Mouse (Mus musculus): ENCODE measurements around the gene Cfd. TPM values are rescaled to one million over a fixed set of nuclear protein-coding genes. Genes with fewer than 3 reads are reported as not detected.

Gene Cfd
- polyA plus RNA-seq, 1 experiment from 2014 or later: not detected

DNA sequence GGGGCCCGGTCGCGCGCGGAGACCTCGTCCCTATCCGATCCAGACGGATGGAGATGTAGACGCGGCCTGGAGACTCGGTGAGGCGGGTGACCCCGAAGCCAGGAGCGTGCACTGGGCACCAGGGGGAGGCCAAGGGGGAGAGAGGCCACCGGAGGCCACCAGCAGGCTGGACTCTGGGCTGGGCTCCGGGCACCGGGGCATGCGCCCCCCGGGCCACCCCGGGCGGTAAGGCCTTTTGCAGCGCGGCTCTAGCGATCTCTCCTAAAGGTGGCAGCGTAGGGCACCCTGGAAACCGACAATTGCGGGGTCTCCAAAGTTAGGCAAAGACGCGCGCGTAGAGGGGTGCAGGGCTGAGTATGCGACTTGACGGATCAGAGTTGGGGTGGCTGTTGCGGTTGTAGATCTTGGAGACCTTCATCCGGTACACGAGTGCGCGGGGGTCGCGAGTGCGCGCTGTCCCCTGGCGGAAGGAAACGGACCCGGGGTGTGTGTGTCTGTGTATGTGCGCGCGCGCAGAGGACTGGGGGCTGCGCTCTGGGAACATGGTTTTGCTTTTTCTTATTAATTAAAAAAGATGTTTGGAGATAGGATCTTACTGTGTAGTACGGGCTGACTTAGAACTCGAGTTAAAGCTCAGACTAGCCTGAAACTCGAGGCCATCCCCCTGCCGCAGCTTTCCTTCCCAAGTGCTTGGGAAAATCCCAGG, 36.8 kb downstream of the Cfd start:
- no peaks in the 10 kb centered on the region for H3K9me3 ChIP-seq (ENCODE audit: control insufficient read depth, low read length)
- ATAC-seq (ENCODE audit: low FRiP score) (peak; percentile 49), DNase-seq (ENCODE audit: low spot score, missing footprints) (peak; percentile 98)
- H3K4me3 ChIP-seq (ENCODE audit: low read depth, low read length): peak overlapping the region; percentile 89
- no peaks in the 10 kb centered on the region for H3K36me3 ChIP-seq (ENCODE audit: control insufficient read depth, insufficient read depth, low read length)
- peaks cover 11% of the 10 kb centered on the region for H3K27me3 ChIP-seq (ENCODE audit: control insufficient read depth, insufficient read depth, low read length)
- H3K27ac ChIP-seq (ENCODE audit: low read depth, low read length): peak overlapping the region; percentile 27
- peak overlapping the region; percentile 86 for H3K4me2 ChIP-seq
- H3K4me1 ChIP-seq (ENCODE audit: control insufficient read depth, insufficient read depth, low read length): peaks cover 22% of the 10 kb centered on the region
- WGBS: 0% methylated on average over 54 of the region's 54 CpGs
- peak overlapping the region; percentile 82 for H3K9ac ChIP-seq (ENCODE audit: low read length)

DNA sequence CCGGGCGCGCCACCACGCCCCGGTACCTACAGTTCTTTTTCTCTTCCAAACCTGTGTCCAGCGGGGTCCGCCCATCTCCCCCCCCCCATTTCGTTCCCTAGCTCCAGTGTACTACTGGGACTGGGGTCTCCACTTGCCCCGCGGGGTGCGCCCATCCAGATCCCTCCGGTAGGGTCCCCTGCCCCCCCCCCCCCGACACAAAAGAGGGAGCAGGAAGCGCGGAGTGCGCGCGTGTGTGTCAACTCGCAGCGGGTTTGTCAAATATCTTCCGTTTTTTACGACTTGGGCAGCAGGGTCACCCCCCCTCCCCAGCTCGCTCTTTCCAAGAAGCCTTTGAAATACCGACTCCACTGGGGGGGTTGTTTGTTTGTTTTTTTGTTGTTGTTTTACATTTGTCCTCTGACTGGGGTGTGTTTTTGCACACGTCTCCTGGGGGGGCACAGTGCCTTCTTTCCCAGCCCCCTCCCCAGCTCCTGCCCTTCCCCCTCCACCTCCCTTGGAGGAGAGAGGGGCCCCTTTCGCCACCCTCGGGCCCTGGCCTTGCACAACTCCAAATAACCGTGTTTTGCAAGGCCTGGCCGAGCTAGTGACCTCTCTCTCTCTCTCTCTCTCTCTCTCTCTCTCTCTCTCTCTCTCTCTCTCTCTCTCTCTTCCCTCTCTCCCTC, 37.5 kb downstream of the Cfd start:
- DNase-seq (ENCODE audit: low spot score, missing footprints): no peak
- Histone ChIP-seq H3K4me1 (ENCODE audit: control insufficient read depth, insufficient read depth, low read length) (peaks cover 28% of the 10 kb centered on the region), H3K36me3 (ENCODE audit: control insufficient read depth, insufficient read depth, low read length) (no peaks in the 10 kb centered on the region), H3K4me2 (peak overlapping the region; percentile 86), H3K9me3 (ENCODE audit: control insufficient read depth, low read length) (no peaks in the 10 kb centered on the region), H3K27ac (ENCODE audit: low read depth, low read length) (peak overlapping the region; percentile 27), H3K27me3 (ENCODE audit: control insufficient read depth, insufficient read depth, low read length) (peaks cover 5% of the 10 kb centered on the region), H3K4me3 (ENCODE audit: low read depth, low read length) (peak overlapping the region; percentile 89), H3K9ac (ENCODE audit: low read length) (peak overlapping the region; percentile 82)
- under 1% methylated on average over 28 of the region's 29 CpGs for WGBS
- 0 out of 2 replicates have a peak, but pooled peaks have one; percentile 12 for ATAC-seq (ENCODE audit: low FRiP score)

GRCm38 (mm10) chr10:79928907-79929701, 38.5 kb downstream of the Cfd start:
- 31% methylated on average over 9 of the region's 9 CpGs for WGBS
- H3K4me3 ChIP-seq (ENCODE audit: low read depth, low read length): peak overlapping the region; percentile 89
- peak overlapping the region; percentile 55 for H3K9ac ChIP-seq (ENCODE audit: low read length)
- peak overlapping the region; percentile 86 for H3K4me2 ChIP-seq
- ATAC-seq (ENCODE audit: low FRiP score) (no peak), DNase-seq (ENCODE audit: low spot score, missing footprints) (no peak)
- H3K27me3 ChIP-seq (ENCODE audit: control insufficient read depth, insufficient read depth, low read length): peaks cover 4% of the 10 kb centered on the region
- no peaks in the 10 kb centered on the region for H3K9me3 ChIP-seq (ENCODE audit: control insufficient read depth, low read length)
- H3K27ac ChIP-seq (ENCODE audit: low read depth, low read length): peak overlapping the region; percentile 36
- no peaks in the 10 kb centered on the region for H3K36me3 ChIP-seq (ENCODE audit: control insufficient read depth, insufficient read depth, low read length)
- peaks cover 36% of the 10 kb centered on the region for H3K4me1 ChIP-seq (ENCODE audit: control insufficient read depth, insufficient read depth, low read length)

DNA sequence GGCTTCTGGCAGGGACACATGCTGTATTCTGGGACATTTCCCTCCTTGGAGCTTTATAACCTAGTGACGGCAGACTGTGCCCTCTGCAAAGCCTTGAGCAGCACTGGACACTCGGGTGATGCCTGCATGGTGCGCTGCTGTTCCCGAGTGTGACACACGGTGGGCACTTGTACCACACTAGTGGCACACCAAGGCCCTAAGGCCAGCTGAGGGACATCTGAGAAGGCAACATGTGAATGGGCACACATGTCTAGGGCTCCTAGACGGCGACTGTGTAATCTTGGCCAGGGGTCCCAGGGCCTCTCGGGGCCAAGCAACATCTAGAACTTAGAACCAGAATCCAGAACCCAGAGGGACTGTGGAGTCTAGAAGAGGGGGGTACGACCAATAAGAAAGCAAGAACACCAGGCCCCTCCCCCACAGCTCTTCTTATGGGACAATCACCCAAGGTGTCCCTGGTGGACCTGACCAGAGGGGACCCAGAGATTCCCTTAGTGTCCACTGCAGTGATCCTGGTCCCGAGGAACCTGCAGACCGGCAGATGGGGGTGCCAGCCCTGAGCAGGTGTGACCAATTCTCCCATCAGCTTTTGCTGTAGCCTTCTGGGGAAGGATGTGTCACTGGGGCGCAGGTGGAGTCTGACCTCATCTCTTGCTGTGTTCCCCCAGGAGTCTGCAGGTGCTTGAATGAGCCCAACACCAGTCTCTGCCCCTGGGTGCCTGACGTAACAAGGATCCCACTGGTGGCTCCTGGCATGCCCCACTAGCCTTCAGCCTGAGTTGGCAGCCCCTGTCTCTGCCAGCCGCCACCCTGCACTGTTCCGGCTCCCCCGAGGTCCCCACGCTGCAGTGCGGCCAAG, 39.5 kb downstream of the Cfd start:
- DNase-seq (ENCODE audit: low spot score, missing footprints) (no peak), ATAC-seq (ENCODE audit: low FRiP score) (no peak)
- Histone ChIP-seq H3K4me1 (ENCODE audit: control insufficient read depth, insufficient read depth, low read length) (peaks cover 40% of the 10 kb centered on the region), H3K4me3 (ENCODE audit: low read depth, low read length) (no peak overlapping the region), H3K27me3 (ENCODE audit: control insufficient read depth, insufficient read depth, low read length) (peaks cover 4% of the 10 kb centered on the region), H3K4me2 (no peak overlapping the region), H3K27ac (ENCODE audit: low read depth, low read length) (no peak overlapping the region), H3K9ac (ENCODE audit: low read length) (no peak overlapping the region), H3K9me3 (ENCODE audit: control insufficient read depth, low read length) (no peaks in the 10 kb centered on the region), H3K36me3 (ENCODE audit: control insufficient read depth, insufficient read depth, low read length) (no peaks in the 10 kb centered on the region)
- 87% methylated on average over 18 of the region's 18 CpGs for WGBS

DNA sequence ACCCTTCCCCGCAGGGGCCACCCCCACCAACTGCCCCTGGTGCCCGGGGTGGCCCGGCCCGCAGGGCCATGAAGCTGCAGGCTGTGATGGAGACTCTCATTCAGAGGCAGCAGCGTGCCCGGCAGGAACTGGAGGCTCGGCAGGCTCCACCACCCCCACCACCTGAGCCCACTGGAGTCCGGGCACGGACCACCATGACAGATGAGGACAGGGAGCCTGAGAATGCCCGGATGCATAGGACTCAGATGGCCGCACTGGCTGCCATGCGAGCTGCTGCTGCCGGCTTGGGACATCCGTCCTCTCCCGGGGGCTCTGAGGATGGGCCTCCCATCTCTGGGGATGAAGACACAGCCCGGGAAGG, 40.2 kb downstream of the Cfd start:
- H3K9me3 ChIP-seq (ENCODE audit: control insufficient read depth, low read length): no peaks in the 10 kb centered on the region
- H3K27me3 ChIP-seq (ENCODE audit: control insufficient read depth, insufficient read depth, low read length): peaks cover 4% of the 10 kb centered on the region
- 91% methylated on average over 16 of the region's 16 CpGs for WGBS
- no peak overlapping the region for H3K4me3 ChIP-seq (ENCODE audit: low read depth, low read length)
- DNase-seq (ENCODE audit: low spot score, missing footprints) (no peak), ATAC-seq (ENCODE audit: low FRiP score) (no peak)
- peaks cover 40% of the 10 kb centered on the region for H3K4me1 ChIP-seq (ENCODE audit: control insufficient read depth, insufficient read depth, low read length)
- no peaks in the 10 kb centered on the region for H3K36me3 ChIP-seq (ENCODE audit: control insufficient read depth, insufficient read depth, low read length)
- no peak overlapping the region for H3K4me2 ChIP-seq
- H3K27ac ChIP-seq (ENCODE audit: low read depth, low read length): no peak overlapping the region
- H3K9ac ChIP-seq (ENCODE audit: low read length): no peak overlapping the region

- WGBS: 88% methylated on average over 9 of the region's 9 CpGs
- Histone ChIP-seq H3K27ac (ENCODE audit: low read depth, low read length) (no peak overlapping the region), H3K9me3 (ENCODE audit: control insufficient read depth, low read length) (no peaks in the 10 kb centered on the region), H3K9ac (ENCODE audit: low read length) (no peak overlapping the region), H3K36me3 (ENCODE audit: control insufficient read depth, insufficient read depth, low read length) (no peaks in the 10 kb centered on the region), H3K4me3 (ENCODE audit: low read depth, low read length) (no peak overlapping the region), H3K4me2 (no peak overlapping the region), H3K27me3 (ENCODE audit: control insufficient read depth, insufficient read depth, low read length) (no peaks in the 10 kb centered on the region; the same call in 1 of the 2 replicates), H3K4me1 (ENCODE audit: control insufficient read depth, insufficient read depth, low read length) (peaks cover 34% of the 10 kb centered on the region)
- ATAC-seq (ENCODE audit: low FRiP score) (no peak), DNase-seq (ENCODE audit: low spot score, missing footprints) (no peak)
Measured at GRCm38 (mm10) chr10:79931797-79932196, 41.1 kb downstream of the Cfd start.

DNA sequence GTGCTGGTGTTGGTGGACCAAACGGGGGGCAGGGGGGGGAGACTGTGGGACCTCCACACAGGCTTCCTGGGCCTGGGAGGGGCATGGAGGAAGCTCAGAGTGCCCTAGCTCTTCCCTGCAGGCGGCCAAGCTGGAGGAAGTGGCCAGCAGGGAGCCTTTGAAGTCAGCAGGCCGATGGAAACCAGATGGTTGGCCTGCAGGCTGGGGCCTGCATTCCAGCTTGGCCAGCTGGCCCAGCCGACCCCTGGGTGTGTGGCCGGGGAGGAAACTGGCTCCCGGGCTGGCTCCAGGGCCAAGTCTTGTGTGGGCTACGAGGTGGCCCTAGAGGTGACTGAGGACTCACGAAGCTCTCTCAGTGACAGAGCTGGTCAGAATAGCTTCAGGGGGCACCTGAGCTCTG, 42.1 kb downstream of the Cfd start:
- DNase-seq (ENCODE audit: low spot score, missing footprints): no peak
- Histone ChIP-seq H3K36me3 (ENCODE audit: control insufficient read depth, insufficient read depth, low read length) (no peaks in the 10 kb centered on the region), H3K9ac (ENCODE audit: low read length) (0 out of 2 replicates have a peak overlapping the region, but pooled peaks have one; percentile 24), H3K4me3 (ENCODE audit: low read depth, low read length) (no peak overlapping the region), H3K27me3 (ENCODE audit: control insufficient read depth, insufficient read depth, low read length) (no peaks in the 10 kb centered on the region; the same call in 1 of the 2 replicates), H3K4me2 (no peak overlapping the region), H3K9me3 (ENCODE audit: control insufficient read depth, low read length) (no peaks in the 10 kb centered on the region), H3K4me1 (ENCODE audit: control insufficient read depth, insufficient read depth, low read length) (peaks cover 34% of the 10 kb centered on the region), H3K27ac (ENCODE audit: low read depth, low read length) (no peak overlapping the region; the same call in 1 of the 2 replicates)
- whole genome bisulfite sequencing: 28% methylated on average over 8 of the region's 8 CpGs
- ATAC-seq (ENCODE audit: low FRiP score): no peak

- Histone ChIP-seq H3K27me3 (ENCODE audit: control insufficient read depth, insufficient read depth, low read length) (no peaks in the 10 kb centered on the region; the same call in 1 of the 2 replicates), H3K27ac (ENCODE audit: low read depth, low read length) (no peak overlapping the region; the same call in 1 of the 2 replicates), H3K4me2 (no peak overlapping the region), H3K4me3 (ENCODE audit: low read depth, low read length) (no peak overlapping the region), H3K36me3 (ENCODE audit: control insufficient read depth, insufficient read depth, low read length) (no peaks in the 10 kb centered on the region), H3K9me3 (ENCODE audit: control insufficient read depth, low read length) (no peaks in the 10 kb centered on the region), H3K9ac (ENCODE audit: low read length) (0 out of 2 replicates have a peak overlapping the region, but pooled peaks have one; percentile 24), H3K4me1 (ENCODE audit: control insufficient read depth, insufficient read depth, low read length) (peaks cover 36% of the 10 kb centered on the region)
- no peak for ATAC-seq (ENCODE audit: low FRiP score)
- no peak for DNase-seq (ENCODE audit: low spot score, missing footprints)
- WGBS: 71% methylated on average over 9 of the region's 9 CpGs
Measured at GRCm38 (mm10) chr10:79933145-79933679, 42.6 kb downstream of the Cfd start.
